Mouse (Mus musculus) inflammation-experienced regulatory T-cells (primary cell): ENCODE measurements around the gene Skint6. TPM values are rescaled to one million over a fixed set of nuclear protein-coding genes. Genes with fewer than 3 reads are reported as not detected.

ENCODE experiments used
- polyA plus RNA-seq, 2 experiments: library from polyadenylated mRNA; unstranded; fragments of 100-300 nt; shearing (Covaris generic); gene quantifications; one replicate each; pipeline ENCODE4 v1.2.1; 2017

Gene Skint6
- under 1 TPM in 1 of 2 experiments, not detected in 1; 0.10 TPM for polyA plus RNA-seq

DNA sequence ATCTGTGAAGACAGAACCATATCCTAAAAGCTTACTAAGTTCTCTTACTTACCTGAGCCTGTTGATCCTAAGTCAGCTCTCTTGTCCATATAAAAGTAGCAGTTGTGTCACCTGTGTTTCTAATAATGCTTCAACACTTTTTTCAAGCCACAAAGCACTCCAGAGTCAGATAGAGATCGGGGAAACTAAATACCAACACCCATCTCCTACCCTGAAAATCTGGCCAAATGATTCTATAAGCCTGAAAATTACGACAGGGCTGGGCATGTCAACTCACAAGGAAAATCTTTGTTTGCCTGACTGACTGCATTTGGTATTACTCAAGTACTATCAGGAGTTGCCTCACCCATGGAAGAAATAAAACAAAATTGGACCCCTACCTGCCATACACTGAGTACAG lies at the start of gene Skint6:
Gene Skint6 (minus strand): TSS at position 101 of the 400 bp plus-strand sequence.

DNA sequence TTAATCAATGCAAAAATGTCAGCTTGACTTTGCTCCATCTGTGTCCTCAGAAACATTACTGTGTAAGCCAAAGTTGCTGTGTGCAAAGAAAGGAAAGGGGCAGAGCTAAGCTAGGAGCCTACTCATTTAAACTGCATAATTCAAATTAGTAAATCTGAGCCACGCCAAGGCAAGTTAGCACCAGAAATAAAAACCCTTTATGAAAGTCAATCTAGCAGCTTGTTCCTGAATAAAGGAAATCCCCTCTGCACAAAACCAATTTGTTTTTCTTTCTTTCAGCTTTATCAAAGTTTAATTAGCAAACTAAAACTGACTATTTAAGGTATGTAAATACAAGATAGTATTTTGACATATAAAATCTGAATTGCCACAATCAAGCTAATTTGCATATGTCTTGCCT lies 512.0 kb downstream of the Skint6 start, which contains the start of gene Skint10:
Gene Skint10 (minus strand): TSS at position 101 of the 400 bp plus-strand sequence.

